Mouse (Mus musculus) 3T3-L1 (cell line): ENCODE measurements around the gene Hyal5.

Experiments
- DNase-seq: peaks from one replicate; pipeline ENCODE4 v3.0.0-alpha.2; 2015; ENCODE audit warnings: low read depth, low spot score

Hyal5 gene

DNA sequence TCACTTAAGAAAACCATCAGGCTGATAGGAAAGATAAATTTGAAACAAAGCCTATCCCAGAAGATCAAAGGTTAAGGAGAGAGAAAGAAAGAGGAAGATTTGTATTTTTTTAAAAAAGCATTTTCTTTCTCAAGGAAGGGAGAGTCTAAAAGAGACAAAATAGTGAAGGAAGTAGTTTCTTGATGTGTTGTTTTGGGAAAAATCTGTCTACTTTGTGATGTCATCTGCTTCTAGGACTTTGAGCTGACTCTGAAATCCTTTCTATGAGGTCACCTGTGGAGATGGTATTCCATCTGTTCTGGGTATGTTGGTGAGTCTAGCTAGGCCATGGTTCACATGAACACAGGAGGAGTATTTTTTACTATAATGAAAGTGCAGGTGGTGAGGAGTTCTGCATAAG is at the start of gene Hyal5:
Hyal5 (plus strand) TSS at position 301 of the 400 bp plus-strand sequence.
- DNase-seq = no peak

GRCm38 (mm10) chr6:24822070-24822469 is 35.7 kb upstream of the Hyal5 start:
- no peak for DNase-seq

DNA sequence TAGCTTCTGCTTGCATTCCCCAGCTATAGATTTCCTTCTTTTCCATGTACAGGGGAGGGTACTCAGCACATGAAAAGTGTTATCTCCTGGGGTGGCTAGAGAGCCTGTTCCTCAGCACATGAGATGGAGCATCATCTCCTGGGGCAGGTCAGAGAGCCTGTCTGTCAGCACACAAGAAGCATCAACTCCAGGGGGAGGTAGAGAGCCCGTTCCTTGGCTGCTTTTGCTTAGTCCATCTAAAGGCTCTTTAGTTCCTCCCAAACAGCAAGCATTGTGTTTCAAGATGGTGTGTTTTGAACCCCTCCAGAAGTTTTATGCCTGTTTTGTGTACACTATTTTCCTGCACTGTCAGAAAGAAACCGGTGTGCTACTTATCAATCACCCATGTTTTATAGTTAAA is 2.5 kb downstream of the Hyal5 start:
- DNase-seq = peak; percentile 6

GRCm38 (mm10) chr6:24863649-24864048 is 5.9 kb downstream of the Hyal5 start:
- DNase-seq = no peak

DNA sequence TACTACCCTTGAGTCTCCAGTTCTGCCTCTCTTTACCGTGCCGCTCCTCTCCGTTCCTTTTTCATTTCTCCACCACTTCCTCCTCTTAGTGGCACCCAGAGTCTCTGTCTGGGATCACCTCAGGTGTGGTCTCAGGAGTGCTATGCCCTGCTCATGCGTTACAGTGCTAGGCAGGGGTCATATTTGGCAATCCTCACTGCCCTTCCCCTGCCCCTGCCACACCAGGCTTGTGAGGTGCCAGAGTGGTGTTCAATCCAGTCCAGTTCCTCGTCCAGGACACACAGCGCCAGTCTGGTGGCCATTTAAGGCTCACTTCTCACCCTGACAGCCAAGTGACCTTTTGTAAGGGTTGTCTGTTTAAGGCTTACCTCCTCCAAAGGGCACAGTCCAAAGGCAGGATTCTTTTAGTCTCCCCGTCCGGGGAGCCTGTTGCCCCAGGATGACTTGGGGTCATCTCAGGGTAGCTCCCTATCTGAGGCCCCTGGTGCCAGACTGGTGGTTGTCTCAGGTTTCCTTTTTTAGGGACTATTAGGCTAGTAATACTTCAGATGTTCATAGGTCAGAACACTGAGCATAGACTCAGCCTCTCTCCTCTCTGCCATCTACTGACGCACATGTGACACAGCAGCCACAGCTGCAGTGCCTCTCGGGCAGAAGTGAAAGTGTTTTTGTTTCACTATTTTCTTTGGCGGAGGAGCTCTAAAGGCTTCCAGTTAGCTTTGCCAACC is 36.5 kb downstream of the Hyal5 start:
- DNase-seq = peak; percentile 68

DNA sequence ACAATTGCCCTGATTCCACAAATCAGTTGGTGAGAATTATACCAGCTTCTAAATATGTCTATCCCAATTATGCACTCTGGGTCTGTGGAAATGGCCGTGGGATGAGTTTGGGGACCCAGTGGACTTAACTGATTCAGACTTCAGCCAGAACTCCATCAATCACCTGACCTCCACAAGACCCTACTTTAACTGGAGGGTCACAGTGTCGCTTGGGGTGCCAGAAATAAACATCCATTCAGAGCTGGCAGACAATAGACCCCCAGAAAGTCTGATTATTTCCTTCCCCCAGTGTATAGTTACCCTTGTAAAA is 37.0 kb downstream of the Hyal5 start:
- DNase-seq = no peak

DNA sequence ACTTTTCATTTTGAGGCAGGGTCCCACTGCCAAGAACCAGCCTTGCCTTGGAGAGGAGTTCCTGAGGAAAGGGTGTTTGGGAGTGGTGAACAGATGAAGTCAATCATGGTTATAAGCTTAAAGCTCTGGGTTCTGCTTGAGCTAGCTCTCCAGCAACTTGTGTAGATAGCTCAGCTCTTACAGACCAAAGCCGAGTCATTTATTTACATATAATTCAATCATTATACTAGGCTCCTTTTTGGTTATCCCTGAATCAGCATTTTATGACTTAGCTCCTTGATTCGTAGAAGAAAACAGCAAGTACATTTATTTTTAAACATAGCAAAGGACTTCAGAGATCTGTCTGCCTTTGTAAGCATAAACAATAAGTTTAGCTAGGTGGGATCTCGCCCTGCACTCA is 47.3 kb downstream of the Hyal5 start:
- DNase-seq = no peak

DNA sequence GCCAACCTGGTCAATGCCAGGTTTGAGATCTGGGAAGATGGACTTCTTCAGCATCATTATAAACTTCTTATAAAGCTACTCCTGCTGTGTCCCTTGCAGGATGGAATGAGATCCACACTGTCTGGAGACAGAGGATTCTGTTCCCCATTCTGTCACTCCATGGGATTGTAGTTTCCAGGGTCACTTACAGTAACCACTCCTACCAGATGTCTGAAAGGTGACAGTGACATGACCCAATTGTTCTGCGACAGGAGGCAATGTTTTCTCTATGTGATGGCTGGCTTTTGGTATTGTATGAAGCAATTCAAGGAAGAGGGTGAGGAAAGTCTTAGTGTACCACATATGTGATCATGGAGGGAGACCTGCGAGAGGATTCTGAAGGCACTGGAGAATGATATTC is 50.0 kb downstream of the Hyal5 start:
- DNase-seq = no peak

DNA sequence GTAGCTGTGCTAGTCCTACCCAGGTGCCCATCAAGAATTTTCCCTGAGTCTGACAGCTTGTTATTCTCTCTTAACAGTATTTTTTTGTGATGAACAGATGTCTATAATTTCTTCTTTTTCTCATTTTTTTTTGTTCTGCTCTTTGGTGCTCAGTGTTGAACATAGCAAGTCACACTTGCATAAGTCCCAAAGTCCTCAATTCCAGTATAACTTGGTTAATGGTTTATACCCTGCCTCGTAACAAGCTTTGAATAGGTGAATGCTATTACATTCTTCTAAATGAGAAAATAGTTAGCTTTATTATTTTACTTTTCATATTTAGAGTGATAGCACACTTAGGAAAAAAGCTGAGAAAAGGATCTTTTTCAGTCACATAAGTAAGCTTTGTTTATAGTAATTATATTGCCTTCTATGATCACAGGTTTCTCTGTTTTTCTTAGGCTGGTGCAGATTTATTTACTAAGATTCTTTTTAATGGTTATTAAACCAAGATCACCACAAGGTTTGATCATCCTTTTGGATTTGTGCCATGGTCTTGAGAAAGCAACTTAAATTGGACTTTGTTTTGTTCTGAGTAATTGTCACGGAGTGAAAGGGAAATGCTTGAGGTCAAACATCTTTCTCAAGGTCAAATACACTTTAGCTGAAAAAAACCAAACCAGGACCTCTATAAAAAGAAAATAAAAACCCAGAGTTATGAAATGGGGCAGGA is 52.4 kb downstream of the Hyal5 start:
- no peak for DNase-seq

DNA sequence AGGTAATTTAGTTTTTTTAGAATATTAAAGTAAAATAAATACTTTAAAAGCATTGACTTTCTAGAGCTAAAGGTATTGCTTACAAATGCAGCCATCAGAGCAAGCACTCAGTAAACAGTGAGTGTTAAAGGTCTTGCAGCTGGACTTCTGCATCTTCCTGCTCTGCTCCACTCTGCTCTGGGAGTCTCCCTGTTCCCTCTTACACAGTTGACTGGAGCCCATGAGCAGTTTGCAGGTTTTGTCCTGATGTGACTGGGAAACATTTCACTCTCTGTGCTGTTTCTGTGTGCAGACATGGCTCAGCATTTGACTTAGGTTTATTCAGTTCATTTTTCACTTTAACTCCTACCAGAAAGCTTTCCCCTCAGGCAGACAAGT is 52.9 kb downstream of the Hyal5 start:
- no peak for DNase-seq

DNA sequence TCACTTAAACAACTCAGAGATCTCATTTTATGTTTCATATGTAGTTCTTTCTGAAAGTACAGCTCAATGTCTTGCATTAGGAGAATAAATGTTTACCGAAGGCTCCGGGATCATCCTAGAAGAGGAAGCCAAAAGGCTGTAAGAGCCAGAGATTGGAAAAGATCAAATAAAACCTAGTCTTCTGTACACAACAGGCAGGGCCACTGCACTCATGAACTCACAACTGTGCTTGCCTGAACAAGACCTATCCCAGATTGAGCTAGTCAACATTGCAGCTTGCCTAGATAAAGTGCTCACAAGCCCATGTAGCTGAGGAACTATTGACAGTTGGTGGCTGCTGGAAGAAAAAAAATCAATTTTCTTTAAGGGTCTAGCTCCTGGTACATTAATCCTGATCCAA is 55.8 kb downstream of the Hyal5 start:
- no peak for DNase-seq

DNA sequence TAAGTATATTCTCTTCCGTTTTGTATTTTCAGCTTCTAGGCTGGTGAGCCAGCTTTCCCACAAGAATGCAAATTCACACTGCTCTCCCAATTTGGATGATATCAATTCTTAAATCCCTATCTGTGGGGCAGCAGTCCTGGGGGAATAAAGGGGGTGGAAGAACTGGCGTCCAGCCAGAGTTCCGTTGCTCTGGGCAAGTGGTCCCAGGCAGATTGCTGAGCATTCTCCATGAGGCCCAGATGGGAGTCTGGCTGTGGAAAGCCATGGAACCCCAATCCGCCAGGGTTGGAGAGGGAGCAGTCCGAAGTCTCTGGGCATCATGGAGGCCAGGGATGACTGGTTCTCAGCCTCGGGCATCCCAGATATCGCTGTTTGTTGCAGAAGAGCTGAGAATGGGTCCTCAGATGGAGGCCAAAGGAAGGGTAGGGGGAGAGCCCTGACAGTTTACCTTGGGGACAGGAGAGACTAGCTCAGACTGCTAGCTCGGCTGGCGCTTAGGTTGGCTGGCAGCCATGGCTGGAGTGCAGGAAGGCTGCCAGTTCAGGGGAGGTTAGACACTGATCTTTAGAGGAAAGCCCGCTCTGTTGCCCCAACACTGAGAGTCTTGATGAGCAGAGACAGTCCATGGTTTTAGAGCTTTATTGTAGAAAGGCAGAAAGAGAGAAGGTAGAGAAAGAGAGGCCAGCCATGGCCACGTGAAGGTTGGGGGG is 67.4 kb downstream of the Hyal5 start:
- DNase-seq = no peak
